Mouse (Mus musculus) right cerebral cortex, postnatal 25 days (tissue): ENCODE measurements around the gene Pard3.
"Not testable (repeated sequence)": the region's sequence is repeated elsewhere in the genome, so short reads cannot be mapped to it uniquely, and the experiment has no call there.

Source experiments
- DNase-seq: peaks from one replicate; pipeline ENCODE4 v3.0.0; 2022

Pard3 gene

DNA sequence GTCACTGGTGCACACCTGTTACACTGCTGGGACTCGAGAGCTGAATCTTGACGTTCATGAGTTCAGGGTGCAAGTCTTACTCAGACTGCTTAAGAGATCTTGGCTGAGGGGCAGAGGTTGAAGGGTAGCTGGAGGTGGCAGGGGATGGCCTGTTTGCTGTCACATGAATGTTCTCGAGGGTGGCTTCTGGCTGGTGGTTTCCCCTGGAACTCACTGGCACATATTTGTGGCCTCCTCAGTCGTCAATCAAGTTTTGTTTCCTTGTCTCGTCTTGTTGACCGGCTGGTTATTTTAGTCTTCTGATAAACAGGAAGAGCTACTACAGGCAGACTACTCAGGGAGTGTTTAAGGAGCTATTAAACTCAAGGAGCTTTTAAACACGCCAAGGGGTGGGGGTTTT is 79.9 kb downstream of the Pard3 start:
- DNase-seq, result no peak

DNA sequence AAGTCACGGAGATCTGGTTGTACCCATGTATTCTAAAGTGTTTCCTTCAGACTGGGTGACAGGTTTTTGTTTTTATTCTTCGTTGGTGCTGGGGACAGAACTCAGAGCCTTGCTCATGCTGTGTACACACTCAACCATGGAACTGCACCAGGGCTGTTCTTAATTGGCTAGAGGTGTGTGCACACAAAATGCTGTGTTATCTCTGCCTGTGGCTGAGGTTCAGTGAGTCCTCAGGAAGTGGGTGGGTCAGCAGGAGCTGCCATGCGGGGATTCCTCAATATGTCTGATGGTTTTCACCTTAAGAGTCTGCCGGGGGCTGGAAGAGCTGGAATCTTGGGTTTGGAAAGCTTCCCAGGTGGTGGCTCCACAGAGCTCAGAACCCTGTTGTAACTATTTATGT is 80.9 kb downstream of the Pard3 start:
- DNase-seq, result no peak

DNA sequence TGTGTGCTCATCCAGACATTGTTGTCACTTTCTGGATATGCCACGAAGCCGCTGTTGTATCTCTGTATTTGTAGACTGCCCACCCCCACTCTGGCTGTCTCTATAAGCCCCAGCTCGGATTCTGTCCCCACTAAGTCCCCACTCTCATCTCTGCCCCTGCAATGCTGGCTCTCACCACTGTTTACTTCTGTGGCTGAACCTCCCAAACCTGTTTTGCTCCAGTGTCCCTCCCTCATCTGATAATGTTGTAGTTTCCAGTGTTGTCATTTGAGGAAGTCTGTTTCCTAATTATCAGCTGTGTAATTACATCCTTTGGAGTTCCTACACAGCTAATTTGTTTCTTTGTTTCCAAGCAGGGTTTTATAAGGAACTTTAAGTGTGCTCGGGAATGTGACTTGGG is 81.4 kb downstream of the Pard3 start:
- no peak for DNase-seq

DNA sequence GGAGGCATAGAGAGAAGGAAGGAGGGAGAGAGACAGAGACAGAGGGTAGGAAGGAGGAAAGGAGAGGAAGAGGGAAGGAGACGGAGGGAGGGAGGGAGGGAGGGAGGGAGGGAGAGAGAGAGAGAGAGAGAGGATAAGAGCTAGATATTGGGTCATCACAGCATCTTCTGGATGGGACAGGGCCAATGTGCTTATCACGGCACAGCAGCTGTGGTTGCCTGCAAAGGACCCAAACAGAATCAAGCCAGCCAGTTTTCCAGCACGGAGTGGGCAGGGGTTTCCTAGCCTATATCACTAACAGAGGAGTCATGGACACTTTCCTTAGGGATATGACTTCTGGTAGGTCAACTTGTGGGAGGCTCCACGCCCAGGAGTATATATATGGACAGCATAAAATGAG is 82.4 kb downstream of the Pard3 start:
- DNase-seq, result no peak

DNA sequence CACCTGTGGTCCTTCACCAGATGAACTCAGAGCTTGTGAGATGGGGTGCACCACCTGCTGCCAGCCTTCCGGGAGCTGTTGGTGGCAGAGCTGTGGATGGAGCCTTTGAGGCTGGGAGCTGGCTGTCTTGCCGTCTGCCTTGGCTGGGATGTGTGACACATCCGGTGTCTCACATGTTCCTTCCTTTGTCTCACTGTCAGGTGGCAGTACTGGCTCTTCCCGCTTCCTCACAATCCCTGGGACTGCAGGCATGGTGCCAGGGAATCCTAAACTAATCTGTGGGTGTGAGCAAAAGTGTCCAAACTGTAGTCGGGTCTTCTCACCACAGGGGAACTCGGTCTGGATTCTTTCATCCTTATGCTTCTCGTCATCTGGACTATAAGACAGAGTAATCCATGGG is 85.1 kb downstream of the Pard3 start:
- DNase-seq, result no peak

DNA sequence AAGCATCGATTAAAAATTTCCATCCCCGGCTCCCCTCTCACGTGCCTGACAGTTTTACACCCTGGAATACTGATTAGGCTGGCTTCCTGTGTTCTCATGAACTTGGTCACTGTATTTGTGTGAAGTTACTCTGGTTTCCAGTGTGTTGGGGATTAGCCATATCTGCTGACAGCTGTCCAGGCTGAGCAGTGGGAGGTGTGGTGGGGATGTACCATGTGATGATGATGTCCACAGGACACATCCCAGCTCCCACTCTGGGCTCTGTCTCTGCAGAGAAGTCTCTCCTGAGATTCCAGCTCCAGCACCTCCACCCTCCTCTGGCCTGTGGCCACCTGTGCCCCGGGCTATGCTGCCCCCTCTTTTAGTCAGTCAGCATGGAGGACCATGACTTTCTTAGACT is 87.0 kb downstream of the Pard3 start:
- DNase-seq, result no peak

DNA sequence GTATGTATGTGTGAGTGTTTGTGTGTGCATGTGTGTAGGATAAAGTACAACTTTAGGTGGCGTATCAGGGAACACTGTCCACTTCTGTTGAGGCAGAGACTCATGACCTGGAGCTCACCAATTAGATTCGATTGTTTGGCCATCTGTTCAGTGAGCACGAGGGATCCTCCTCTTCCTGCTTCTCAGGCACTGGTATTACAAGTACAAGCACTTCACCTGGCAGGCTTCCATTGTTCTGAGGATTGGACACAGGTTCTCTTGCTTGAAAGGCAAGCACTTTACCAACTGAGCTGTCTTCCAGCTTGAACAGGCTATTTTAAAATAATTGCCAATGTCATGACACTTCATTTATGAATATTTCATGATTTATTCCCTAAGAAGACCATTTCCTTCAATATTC is 88.0 kb downstream of the Pard3 start:
- no peak for DNase-seq

DNA sequence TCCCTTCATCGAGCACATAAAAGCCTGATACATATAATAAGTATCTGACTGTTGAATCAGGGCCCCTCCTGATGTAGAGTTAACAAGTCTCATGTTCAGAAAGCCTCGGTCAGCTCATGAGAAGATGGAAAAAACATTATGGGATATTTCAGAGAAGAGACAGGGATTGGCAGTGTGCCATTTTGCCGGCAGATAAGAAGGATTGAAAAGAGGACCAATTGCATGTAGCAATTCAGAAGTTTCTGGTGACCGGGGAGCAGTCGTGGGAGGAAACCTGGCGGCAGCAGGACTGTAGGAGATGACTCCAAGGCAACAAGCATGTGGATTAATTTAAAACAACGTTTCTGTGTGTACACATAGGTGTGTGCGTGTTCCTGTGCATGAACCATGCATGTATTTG is 93.4 kb downstream of the Pard3 start:
- DNase-seq, result no peak

DNA sequence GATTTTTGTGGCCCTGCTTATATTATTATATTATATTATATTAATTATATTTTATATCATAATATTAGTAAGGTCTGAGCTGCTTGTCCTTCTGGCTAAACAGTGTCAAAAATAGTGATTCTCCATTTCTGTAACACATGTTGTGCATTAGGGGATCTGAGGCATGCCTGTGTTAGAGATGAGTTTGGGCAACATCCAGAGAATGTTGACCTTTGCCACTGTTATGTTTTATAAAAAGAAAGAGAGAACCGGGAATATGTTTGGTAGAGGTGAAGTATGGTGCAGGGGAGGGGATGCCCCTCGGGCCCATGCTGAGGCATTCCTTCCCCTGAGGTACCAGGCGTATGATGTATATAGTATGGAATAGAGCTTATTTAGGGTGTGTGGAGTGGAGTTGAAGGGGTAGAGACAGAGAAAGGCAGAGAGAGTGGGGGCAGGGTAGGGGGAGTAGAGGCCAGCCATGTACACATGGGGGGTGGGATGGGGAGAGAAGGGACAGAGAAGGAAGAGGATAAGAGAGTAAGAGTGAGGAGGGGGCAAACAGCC is 95.8 kb downstream of the Pard3 start:
- no peak for DNase-seq

DNA sequence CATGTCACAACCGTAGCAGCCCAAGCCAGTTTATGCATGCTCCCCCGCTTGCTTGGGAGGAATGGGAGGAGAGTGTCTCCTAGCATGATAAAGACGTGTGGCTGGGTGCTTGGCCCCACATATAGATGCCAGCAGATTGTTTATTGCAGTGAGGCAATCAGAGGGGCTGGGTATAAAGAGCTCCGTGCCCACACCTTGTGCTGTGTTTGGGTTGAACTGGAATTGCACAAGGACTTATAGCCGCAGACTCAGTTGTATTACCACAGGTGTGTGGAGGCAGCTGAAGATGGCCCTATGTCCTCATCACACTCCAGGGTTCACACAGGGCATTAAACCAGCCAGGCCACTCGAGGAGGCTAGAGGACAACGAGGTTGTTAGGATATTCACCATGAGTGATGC is 98.2 kb downstream of the Pard3 start:
- DNase-seq, result no peak

DNA sequence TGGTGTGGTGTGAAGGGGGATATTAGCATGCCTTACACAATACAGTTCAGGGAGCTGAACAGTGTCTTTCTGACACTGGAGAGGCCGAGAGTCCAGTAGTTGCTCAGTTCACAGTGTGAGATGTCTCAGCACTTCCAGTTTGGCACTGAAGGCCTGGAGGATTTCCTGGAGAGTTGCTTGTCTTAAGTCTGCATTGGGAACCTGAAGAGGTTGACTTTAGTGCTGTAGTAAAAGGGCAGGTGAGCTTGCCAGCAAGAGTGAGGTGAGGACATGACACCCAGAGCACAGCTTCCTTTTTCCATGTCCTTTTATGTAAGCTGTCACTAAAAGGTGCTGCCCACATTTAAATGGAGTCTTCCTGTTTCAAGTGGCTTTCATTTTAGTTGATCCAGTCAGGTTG is 99.1 kb downstream of the Pard3 start:
- no peak for DNase-seq

DNA sequence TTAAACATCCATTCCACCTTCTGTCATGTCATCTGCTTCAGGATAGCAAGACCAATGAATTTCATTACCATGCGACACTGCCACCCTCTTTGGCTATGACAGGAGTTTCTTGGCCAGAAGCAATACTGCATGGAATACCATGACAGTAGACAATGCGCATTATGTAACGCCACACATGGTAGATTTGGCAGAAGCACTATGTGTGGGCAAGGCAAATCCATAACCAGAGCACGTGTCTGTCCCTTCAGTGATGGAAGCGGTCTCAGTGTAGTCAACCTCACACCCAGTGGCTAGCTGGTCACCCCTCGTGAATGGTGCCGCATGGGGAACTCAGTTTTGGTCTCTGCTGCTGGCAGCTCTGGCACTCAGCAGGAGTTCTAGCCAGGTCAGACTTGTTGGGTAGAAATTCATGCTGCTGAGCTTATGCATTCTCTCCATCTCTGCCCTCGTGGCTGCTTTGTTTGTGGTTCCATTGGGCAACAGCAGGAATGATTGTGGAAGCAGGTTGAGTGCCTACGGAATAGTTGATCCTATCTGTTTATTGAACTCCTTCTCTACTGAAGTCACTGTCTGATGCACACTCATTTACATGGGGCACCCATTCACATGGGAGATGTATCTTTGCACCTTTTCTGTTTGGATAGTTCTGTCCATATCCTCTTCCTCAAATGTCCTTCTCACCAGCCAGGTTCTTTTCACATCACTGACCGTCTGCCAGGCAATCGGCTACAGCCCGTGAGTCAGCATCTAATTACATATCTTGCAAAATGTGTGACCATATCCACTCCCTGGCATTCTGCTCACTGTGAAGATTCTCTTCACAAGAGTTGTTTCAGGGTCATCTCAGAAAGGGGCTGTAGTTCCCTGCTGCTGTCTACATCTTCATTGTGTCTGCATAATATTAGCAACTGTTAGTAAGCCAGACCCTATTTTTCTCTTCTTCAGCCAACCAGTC is 100.9 kb downstream of the Pard3 start:
- DNase-seq, result no peak

DNA sequence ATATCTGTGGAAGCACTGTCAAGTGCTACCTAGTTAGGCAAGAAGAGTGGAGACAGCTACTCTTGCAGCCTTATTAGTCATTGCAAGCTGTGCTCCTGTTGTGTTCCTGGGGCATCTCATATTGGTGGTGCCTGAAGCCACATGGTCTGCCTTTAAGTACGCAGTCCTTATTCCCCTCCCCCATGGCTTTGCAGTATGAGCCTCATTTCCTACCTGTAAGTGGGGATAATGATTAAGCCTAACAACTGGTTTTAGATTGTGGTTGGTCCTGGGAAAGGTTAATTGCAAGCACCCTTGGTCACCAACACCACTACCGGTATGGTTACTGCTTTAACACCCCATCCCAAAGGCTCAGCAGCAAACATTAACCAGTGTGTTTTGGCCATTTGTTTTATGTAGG is 104.8 kb downstream of the Pard3 start:
- no peak for DNase-seq

DNA sequence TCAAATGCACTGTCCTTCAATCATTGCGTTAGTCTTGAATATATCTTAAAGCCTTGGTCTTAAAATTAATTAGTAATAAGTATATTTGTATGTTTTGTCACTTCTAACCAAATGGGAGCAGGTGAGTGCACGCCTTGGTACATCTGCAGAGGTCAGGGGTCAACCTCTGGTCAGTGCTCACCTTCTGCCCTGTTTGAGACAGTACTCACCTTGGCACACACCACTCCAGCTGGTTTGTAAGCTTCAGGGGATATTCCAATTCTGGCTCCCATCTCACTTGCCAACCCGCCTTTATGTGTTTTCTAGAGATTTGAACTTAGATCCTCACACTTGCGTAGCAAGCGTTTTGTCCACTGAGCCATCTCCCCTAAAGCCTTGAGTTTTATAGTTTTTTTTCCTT is 105.7 kb downstream of the Pard3 start:
- no peak for DNase-seq

DNA sequence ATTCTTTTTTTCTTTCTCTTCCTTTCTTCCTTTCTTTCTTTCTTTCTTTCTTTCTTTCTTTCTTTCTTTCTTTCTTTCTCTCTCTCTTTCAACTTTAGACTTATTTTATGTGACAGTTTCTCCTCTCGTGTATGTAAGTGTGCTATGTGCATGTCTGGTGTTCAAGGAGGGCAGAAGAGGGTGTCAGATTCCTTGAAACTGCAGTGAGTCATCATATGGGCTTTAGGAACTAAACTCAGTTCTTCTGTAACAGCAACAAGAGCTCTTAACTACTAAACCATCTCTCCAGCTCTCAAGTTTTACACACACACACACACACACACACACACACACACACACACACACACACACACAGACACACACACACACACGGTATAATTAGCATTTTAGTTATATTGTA is 106.7 kb downstream of the Pard3 start:
- not testable (repeated sequence) for DNase-seq

DNA sequence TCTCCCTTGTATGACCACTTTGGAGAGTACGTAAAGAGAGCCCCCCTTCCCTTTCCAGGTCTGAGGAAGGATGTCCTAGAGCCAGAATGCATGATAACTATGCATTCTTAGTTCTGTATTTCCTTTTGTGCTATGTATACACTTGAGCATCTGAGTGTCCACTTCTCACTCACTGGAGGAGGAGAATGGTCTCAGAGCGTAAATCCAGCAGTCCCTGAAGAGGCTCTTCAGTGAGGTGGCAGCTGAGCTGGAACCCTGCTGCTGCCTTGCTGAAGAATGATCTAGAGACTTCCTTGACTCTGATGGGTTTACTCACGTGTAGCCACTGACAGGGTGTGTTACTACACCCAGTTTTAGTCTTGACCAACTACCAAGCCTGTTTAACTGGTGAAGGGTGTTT is 107.2 kb downstream of the Pard3 start:
- no peak for DNase-seq

DNA sequence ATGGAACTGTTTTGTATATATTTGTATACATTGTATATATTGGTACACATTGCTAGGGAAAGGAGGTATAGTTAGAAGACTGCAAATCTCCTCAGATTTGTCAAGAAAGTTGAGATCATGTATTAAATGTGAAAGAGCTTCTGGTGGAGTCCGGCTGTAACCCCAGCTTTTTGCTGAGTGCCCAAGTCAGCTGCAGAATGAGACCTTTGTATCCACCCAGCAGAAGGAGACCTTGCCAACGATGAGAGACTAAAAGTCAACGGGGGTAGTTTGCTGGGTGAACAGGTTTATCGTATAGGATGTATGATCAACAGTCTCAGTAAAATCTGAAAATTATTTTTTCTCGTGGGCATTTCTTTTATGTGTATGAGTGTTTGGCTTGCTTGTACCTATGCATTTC is 109.8 kb downstream of the Pard3 start:
- no peak for DNase-seq

DNA sequence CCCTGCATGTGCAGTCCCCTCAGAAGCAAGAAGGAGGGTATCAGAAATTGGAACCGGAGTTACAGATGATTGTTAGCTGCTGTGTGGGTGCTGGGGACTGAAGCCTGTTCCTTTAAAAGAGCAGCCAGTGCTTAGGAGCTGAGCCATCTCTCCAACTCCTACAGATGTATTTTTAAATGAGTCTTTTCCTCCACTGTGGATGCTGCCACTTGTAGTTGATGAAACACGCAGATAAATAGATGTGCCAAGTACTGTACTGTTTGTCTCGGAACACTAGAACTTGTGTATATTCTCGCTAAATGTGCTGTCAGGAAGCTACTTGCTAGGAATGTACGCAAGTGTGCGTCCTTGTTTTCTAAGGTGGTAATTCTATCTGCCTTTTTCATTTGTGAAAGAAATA is 110.7 kb downstream of the Pard3 start:
- DNase-seq, result no peak

DNA sequence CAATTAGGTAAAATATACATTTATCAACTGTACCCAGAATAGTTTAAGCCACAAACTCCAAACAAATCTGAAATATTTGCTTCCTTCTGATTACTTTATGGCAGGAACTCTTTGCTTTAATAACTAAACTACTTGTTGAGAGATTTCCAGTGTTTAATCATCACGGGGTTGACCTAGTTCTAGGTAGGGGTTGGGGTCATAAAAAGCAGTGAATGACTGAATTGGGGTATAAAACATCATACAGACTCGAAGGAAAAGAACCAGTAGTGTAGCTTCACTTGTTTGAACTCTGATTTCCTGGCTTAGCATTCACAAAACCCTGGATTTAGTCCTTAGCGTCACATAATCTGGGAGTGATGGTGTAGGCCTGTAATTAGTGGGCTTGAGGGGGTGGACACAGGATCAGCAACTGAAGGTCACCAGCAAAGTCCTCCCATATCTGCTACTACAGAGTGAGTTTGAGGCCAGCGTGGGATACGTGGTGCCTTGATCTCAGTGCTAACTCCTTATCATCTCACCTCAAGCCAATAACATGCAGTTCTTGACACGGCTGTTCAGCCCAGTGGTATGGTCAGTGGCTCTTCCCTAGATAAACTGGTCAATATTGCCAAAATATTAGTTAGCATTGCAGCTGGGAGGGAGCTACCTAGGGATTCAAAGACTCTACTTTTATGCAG is 111.6 kb downstream of the Pard3 start:
- DNase-seq, result no peak

DNA sequence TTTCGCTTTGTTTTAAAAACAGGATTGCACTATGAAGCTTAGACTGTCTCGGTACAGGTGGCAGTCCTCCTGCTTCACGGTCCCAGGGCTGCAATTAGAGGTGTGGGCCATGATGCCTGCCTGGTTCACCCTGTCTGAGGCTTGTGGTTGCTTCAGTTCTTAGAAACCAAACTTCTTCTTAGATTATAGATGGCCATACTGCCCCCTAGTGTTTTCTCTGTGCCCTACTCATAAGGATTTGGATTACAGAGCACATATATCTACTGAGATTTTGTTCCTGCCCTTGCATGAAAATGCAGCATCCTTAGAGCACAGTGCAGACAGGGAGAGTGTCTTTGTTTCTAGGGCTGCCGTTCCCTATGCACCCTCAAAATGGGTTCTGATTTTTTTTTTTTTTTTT is 114.9 kb downstream of the Pard3 start:
- no peak for DNase-seq

DNA sequence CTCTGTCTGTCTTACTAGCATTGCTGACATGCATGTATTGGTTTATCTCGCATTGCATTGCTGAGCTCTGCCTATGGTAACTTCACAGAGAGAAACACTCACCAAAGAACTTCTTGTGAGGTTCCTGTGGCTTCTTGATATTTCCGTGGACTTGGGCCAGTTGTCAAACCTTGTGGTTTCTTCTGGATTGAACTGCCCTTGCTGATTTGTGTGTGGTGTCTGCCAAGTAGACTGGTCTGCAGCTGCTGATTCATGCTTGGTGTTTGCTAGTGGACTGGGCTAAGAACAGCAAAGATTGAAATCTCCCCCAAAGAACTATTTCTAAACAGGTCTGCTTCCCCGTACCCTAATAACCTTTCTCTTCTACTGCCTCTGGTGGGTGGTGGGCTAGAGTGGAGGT is 117.6 kb downstream of the Pard3 start:
- DNase-seq, result no peak

DNA sequence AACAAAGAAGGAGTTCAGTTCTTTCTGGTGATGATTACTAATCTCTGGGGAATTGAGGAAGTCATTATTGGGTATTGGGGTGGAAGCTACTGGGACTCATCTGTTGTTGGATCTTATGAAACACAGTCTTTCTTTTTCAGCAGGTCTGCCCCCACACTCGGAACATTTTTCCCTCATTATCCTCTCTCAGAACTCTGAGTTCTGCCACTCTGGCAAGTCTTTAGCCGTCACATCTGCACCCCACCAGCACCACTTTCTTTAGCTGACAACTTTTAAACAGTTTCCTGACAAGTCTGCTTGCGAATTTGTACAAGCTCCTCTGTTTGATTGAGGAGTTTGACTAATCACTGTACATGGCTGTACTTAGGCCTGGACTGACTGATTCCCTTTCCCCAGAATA is 118.4 kb downstream of the Pard3 start:
- DNase-seq, result no peak

DNA sequence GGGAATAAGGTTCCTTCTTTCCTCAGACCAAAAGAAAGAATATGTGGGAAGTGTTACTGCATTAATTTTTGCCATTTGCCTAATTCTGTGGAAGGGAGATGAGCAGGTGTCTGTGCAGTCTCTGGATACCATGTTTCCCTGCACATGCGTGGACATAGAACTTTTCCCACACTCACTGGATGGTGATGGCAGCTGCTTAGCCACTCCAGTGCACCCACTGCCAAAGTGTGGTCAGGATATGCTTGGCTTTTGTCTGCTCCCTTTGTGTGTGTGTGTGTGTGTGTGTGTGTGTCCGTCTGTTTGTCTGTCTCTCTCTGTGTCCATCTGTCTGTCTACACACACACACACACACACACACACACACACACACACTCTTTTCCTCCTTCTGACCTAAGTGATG is 119.8 kb downstream of the Pard3 start:
- no peak for DNase-seq

DNA sequence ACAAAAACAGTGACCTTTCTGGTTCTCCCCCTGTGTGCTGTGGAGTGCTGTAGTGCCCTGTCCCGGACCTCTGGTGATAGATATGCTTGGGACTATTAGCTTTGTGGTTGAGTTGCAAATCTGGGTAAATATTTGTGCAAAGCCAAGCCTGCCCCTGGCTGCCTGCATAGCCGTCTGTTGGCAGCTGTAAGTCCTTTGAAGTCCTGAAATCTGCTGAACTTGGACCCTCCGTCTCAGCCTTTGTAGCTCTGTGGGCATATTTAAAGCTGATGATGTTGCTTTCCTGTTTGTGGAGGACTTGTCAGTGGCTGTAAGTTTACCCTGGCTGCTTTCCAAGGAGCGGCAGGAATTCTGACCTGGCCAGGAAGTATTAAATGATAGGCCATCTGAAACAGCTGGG is 120.3 kb downstream of the Pard3 start:
- no peak for DNase-seq
